1 mouse cellular context compared by ENCODE assay signal in the genomic region with DNA sequence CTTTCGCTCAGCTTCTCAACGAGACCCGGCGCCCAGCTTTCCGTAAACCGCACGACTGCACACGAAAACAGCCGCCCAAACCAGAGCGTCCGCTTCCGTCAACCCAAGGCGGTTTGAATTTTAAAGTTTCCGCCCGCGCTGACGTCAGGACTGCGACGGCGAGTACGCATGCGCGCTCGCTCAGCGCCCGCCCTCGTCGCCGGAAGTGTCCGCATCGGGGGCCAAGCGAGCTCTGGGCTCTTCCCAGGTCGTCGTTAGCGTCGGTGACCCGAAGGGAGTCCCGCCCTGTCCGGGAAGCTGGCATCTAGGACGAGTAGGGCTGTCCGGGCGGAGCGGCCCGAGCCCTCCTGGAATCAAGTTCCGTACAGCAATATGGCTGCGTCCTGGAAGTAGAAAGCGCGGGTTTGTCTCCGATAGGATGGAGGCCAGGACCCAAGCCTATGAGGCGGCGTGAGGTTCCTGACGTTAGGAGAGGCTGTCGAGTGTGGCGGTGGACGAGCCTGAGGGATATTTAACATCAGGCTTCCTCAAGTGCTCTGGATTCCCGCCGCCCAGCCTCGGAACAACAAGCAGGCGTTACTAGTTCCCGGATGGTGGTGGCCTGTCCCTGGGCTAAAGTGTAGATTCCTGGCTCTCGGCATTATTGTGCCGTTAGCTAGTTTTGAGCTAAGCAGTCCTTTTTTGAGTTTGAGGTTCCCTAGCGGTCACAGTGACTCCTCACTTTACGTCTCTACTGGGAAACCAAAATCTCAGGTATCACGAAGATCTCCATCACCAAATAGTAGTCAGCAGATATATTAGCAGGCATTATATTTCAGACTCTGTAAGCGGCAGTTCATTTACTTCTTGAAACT.
TF ChIP-seq lines count a peak whose summit lies in the region.

Gene Ndc80, minus strand, starts transcription at position 147 of the 854 bp plus-strand sequence.

TF ChIP-seq in CH12.LX, 34 proteins besides CTCF, POLR2A, EP300 and RAD21 (continued from another document):
- TF ChIP-seq POLR2AphosphoS2 (IDR thresholded peaks at IDR 0.05; ENCODE audit: low read depth, low read length), result peak; percentile 74; the same call in 1 of the 2 replicates
- TF ChIP-seq ZMIZ1 (IDR thresholded peaks at IDR 0.05; ENCODE audit: low read depth, low read length), result peak; percentile 86
- TF ChIP-seq MAX (IDR thresholded peaks at IDR 0.05; ENCODE audit: low read length), result 0 out of 2 replicates have a peak, but pooled peaks have one; percentile 40
- TF ChIP-seq HCFC1 (IDR thresholded peaks at IDR 0.05; ENCODE audit: low read depth, low read length), result peak; percentile 85
- TF ChIP-seq ZNF384 (IDR thresholded peaks at IDR 0.05; ENCODE audit: low read depth, low read length), result no peak
- peak; percentile 65; the same call in 1 of the 2 replicates for TF ChIP-seq MEF2A (IDR thresholded peaks at IDR 0.05; ENCODE audit: borderline replicate concordance, low read depth, low read length)
- peak; percentile 82; the same call in 1 of the 2 replicates for TF ChIP-seq KAT2A (IDR thresholded peaks at IDR 0.05; ENCODE audit: insufficient replicate concordance, low read length)
- peak; percentile 95 for TF ChIP-seq ELF1 (IDR thresholded peaks at IDR 0.05; ENCODE audit: low read depth, low read length)
- TF ChIP-seq E2F4 (IDR thresholded peaks at IDR 0.05; ENCODE audit: insufficient replicate concordance, low read depth, low read length), result peak; percentile 94; the same call in 1 of the 2 replicates
- TF ChIP-seq SIN3A (IDR thresholded peaks at IDR 0.05; ENCODE audit: low read length), result peak; percentile 100
- TF ChIP-seq MAZ (IDR thresholded peaks at IDR 0.05; ENCODE audit: low read depth, low read length), result peak; percentile 75; the same call in 1 of the 2 replicates
- peak; percentile 48; the same call in 1 of the 2 replicates for TF ChIP-seq ETS1 (conservative IDR thresholded peaks at IDR 0.05; ENCODE audit: low read depth, low read length)
- TF ChIP-seq MYC (IDR thresholded peaks at IDR 0.05; ENCODE audit: low read depth, low read length), result peak; percentile 37; the same call in 1 of the 2 replicates
- TF ChIP-seq TBP (conservative IDR thresholded peaks at IDR 0.05; ENCODE audit: low read depth, low read length), result peak; percentile 42; the same call in 1 of the 2 replicates
- peak; percentile 89 for TF ChIP-seq NRF1 (IDR thresholded peaks at IDR 0.05; ENCODE audit: low read depth, low read length)
- no peak for TF ChIP-seq ZKSCAN1 (IDR thresholded peaks at IDR 0.05; ENCODE audit: borderline replicate concordance, low read depth, low read length)
- no peak for TF ChIP-seq JUND (conservative IDR thresholded peaks at IDR 0.05; ENCODE audit: low read depth, low read length)
TF ChIP-seq in CH12.LX: peak in this region for 21.
